Mouse (Mus musculus) liver, postnatal 0 days (tissue): ENCODE measurements at regions not wholly inside any gene's neighbourhood (a gene's known extent, or its start where the extent isn't known, plus 50 kb on each side); places are given as distances from the start of the nearest gene placed in this dataset.

Source experiments
- ATAC-seq: fragments of 200-750 bp; cut with Nextera tagmentation; 2 replicates; pipeline ENCODE4 v1.8.0; 2017; ENCODE audit warnings: mild to moderate bottlenecking, moderate library complexity
- DNase-seq: peaks from one replicate; pipeline ENCODE4 v3.0.0-alpha.2; 2016
- H3K27ac ChIP-seq: fragments of 300-500 bp; sonication (generic); 2 replicates; pipeline ENCODE4 v1.5.1; 2014; ENCODE audit warnings: antibody characterized with exemption, moderate library complexity, mild to moderate bottlenecking, low read depth
- H3K27me3 ChIP-seq: fragments of 300-500 bp; sonication (generic); 2 replicates; pipeline ENCODE4 v1.6.1; 2014; ENCODE audit warnings: low read length, control low read depth, mixed read lengths; ENCODE audit not compliant: insufficient read depth
- H3K36me3 ChIP-seq: fragments of 300-500 bp; sonication (generic); replicated peaks from 2 replicates; pipeline ENCODE4 v1.6.1; 2014; ENCODE audit warnings: mild to moderate bottlenecking, control low read depth, low read length, moderate library complexity, mixed read lengths; ENCODE audit not compliant: insufficient read depth
- H3K4me1 ChIP-seq: fragments of 300-500 bp; sonication (generic); 2 replicates; pipeline ENCODE4 v1.6.1; 2014; ENCODE audit warnings: antibody characterized with exemption, mild to moderate bottlenecking, control low read depth; ENCODE audit not compliant: insufficient read depth
- H3K4me2 ChIP-seq: fragments of 300-500 bp; sonication (generic); 2 replicates; pipeline ENCODE4 v1.6.1; 2014; ENCODE audit warnings: low read depth, mild to moderate bottlenecking, low read length, moderate library complexity, mixed read lengths
- H3K4me3 ChIP-seq: fragments of 300-500 bp; sonication (generic); 2 replicates; pipeline ENCODE4 v1.5.1; 2014; ENCODE audit warnings: low read depth, low read length
- H3K9ac ChIP-seq: fragments of 300-500 bp; sonication (generic); replicated peaks from 2 replicates; pipeline ENCODE4 v1.6.1; 2014; ENCODE audit warnings: mild to moderate bottlenecking, moderate library complexity
- H3K9me3 ChIP-seq: fragments of 300-500 bp; sonication (generic); 2 replicates; pipeline ENCODE4 v1.6.1; 2016; ENCODE audit warnings: mild to moderate bottlenecking, control low read depth, low read length, mixed read lengths
- CTCF ChIP-seq: sonication (generic); IDR thresholded peaks from 2 replicates; pipeline ENCODE4 v1.5.1; 2016; ENCODE audit warnings: antibody characterized with exemption, low read depth
- EP300 ChIP-seq: IDR thresholded peaks from 2 replicates; pipeline ENCODE4 v1.6.1; 2016; ENCODE audit warnings: antibody characterized with exemption, low read depth, mild to moderate bottlenecking
- WGBS: fragments of 180-500 bp; shearing (Covaris S2); extraction: QIAGEN DNeasy Blood & Tissue Kit; methylation state at CpG from one replicate; pipeline ENCODE4 v1.1.7; 2014; ENCODE audit not compliant: insufficient replicate concordance; 5-methylcytosine and 5-hydroxymethylcytosine counted together

GRCm38 (mm10) chr14:76854965-76855364 lies 181.6 kb upstream of the Ccdc122 start:
- no peak overlapping the region for H3K27ac ChIP-seq
- WGBS = 73% methylated on average over 11 of the region's 11 CpGs
- H3K27me3 ChIP-seq = no peaks in the 10 kb centered on the region
- H3K4me2 ChIP-seq = no peak overlapping the region
- no peaks in the 10 kb centered on the region for H3K9me3 ChIP-seq
- TF ChIP-seq EP300 = no peak
- TF ChIP-seq CTCF = no peak
- H3K9ac ChIP-seq = no peak overlapping the region
- no peaks in the 10 kb centered on the region for H3K36me3 ChIP-seq
- peaks cover 16% of the 10 kb centered on the region for H3K4me1 ChIP-seq
- H3K4me3 ChIP-seq = no peak overlapping the region
- ATAC-seq (no peak), DNase-seq (no peak)

DNA sequence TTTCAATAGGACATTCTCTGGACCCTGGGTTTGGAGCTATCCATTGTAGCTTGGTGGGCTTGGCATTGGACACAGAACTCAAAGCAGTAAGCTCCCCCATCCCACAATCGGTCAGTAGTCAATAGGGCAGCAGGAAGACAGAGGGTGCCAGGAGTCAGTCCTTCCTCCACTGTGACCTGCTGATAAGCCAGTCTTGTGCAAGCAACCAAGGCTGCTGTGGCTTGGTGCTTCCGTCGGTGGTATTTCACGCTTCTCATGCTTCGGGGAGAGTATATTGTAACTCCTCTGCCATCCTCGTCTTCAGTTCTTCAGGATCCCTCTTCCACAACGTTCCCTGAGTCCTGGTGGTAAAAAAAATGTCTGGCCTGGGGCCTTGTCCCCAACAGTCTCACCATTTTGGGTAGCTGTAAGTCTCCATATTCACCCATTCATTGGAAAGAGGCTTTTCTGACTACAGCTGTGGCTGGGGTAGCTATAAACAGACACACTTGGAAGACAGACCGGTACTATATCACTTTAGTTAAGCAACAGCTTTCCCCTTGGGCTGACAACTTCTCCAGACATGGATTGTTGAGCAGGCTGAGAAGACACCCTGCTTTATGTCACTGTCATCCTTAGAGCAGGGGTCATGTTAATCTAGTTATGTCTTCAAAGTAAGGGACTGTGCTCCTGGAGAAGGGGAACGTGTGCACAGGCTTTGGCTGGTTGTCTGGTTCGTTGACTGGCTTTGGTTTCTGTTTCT lies 184.9 kb upstream of the Ccdc122 start:
- no peaks in the 10 kb centered on the region for H3K9me3 ChIP-seq
- peak overlapping the region; percentile 44; the same call in 1 of the 2 replicates for H3K27ac ChIP-seq
- peak; percentile 38 for DNase-seq
- no peaks in the 10 kb centered on the region for H3K36me3 ChIP-seq
- 12% methylated on average over 10 of the region's 10 CpGs for WGBS
- H3K4me1 ChIP-seq = peaks cover 10% of the 10 kb centered on the region
- TF ChIP-seq CTCF (no peak), EP300 (no peak)
- no peak overlapping the region for H3K4me3 ChIP-seq
- peak; percentile 56 for ATAC-seq
- H3K4me2 ChIP-seq = peak overlapping the region; percentile 42
- no peaks in the 10 kb centered on the region for H3K27me3 ChIP-seq
- H3K9ac ChIP-seq = no peak overlapping the region

- Histone ChIP-seq H3K27me3 (no peaks in the 10 kb centered on the region), H3K4me3 (no peak overlapping the region), H3K4me2 (no peak overlapping the region), H3K36me3 (no peaks in the 10 kb centered on the region), H3K4me1 (peaks cover 8% of the 10 kb centered on the region), H3K27ac (no peak overlapping the region), H3K9me3 (no peaks in the 10 kb centered on the region), H3K9ac (no peak overlapping the region)
- TF ChIP-seq EP300 = no peak
- no peak for TF ChIP-seq CTCF
- no peak for DNase-seq
- no peak for ATAC-seq
- 77% methylated on average over 4 of the region's 4 CpGs for WGBS
Measured at GRCm38 (mm10) chr14:76850641-76851040, 185.9 kb upstream of the Ccdc122 start.

DNA sequence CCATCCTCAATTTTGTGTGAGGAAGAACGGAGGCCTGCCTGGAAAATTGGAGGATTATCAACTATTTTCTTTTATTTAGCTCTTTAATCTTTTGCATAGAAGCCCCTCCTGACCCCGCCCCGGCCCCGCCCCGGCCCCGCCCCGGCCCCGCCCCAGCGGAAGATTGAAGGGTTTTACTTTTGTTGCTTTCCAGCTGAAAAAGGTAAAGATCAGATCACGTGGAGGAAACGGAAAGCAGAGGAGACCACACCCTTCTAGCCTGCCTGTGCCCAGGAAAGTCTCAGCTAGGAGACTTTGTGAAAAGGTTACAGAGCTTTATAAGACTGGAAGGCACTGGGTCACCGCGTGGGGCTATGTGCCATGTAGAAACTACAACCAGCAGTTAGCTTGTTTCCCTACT lies 186.5 kb upstream of the Ccdc122 start:
- ATAC-seq = no peak
- no peaks in the 10 kb centered on the region for H3K27me3 ChIP-seq
- no peaks in the 10 kb centered on the region for H3K9me3 ChIP-seq
- 43% methylated on average over 13 of the region's 13 CpGs for WGBS
- H3K27ac ChIP-seq = no peak overlapping the region
- H3K36me3 ChIP-seq = no peaks in the 10 kb centered on the region
- H3K4me2 ChIP-seq = no peak overlapping the region
- no peak for TF ChIP-seq EP300
- TF ChIP-seq CTCF = no peak
- H3K4me3 ChIP-seq = no peak overlapping the region
- no peak overlapping the region for H3K9ac ChIP-seq
- no peak for DNase-seq
- H3K4me1 ChIP-seq = peaks cover 8% of the 10 kb centered on the region

DNA sequence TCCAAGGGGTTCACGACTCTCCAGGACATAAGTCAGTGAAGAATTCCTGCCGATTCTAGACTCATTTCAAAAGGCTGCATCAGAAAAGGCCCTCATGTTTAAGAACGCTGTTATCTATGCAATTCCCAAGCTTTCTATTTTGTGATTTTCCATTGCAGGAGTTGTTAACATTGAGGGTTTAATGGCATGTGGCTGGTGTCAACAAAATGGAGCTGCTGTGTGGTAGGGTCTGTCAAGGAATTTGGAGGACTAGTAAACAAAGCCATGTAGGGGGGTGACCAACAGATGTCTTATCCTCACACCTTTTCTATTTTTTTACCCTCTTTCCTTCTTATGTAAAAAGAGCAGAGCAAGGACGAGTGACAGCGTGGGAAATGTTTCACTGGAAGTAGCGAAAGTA lies 186.9 kb upstream of the Ccdc122 start:
- no peaks in the 10 kb centered on the region for H3K36me3 ChIP-seq
- H3K9me3 ChIP-seq = no peaks in the 10 kb centered on the region
- no peaks in the 10 kb centered on the region for H3K27me3 ChIP-seq
- no peak for DNase-seq
- H3K4me2 ChIP-seq = no peak overlapping the region
- no peak overlapping the region for H3K4me3 ChIP-seq
- 74% methylated on average over 6 of the region's 6 CpGs for WGBS
- no peak overlapping the region for H3K9ac ChIP-seq
- no peak overlapping the region for H3K27ac ChIP-seq
- no peak for ATAC-seq
- peaks cover 8% of the 10 kb centered on the region for H3K4me1 ChIP-seq
- TF ChIP-seq EP300 = no peak

DNA sequence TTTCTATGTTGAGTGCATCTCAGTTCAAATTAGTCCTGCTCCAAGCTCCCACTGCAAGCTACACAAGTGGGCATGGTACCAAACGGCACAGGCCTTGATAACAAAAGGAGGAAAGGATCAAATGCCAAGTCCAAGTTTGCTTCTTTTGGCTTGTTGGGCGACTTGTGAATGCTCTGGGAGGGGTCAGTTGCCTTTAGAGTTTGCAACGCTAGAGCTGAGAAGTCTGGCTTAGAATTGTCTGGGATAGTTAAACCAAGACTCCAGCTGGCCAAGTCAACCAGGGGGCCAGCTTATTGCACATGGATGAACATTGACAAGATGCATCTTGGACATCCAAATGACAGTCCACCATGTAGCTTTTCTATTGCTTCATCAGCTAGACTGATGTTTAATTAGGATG lies 187.5 kb upstream of the Ccdc122 start:
- Histone ChIP-seq H3K4me3 (no peak overlapping the region), H3K9me3 (no peaks in the 10 kb centered on the region), H3K27ac (no peak overlapping the region), H3K4me1 (peaks cover 8% of the 10 kb centered on the region), H3K27me3 (no peaks in the 10 kb centered on the region), H3K9ac (no peak overlapping the region), H3K4me2 (no peak overlapping the region), H3K36me3 (no peaks in the 10 kb centered on the region)
- 74% methylated on average over 3 of the region's 3 CpGs for WGBS
- DNase-seq (no peak), ATAC-seq (no peak)
- TF ChIP-seq EP300 = no peak
- no peak for TF ChIP-seq CTCF

DNA sequence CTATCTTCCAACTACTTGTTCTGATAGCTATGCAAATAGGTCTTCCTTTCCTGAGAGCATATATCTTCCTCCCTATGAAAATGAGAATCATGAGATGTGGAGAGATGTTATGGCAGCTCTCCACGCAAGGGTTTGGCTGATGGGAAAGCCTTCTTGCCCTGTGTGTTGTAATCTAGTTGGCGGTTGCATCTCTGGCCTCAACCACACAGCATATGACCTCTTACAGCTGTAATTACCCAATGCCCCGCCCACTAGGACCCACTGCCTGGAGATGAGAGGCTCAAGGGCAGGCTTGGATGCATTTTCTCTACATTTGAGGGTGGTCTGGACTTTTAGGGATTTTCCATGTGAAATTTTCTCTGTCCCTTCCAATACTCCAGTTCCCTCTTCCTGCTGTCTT lies 190.9 kb upstream of the Ccdc122 start:
- TF ChIP-seq EP300 (no peak), CTCF (no peak)
- Histone ChIP-seq H3K9me3 (no peaks in the 10 kb centered on the region), H3K36me3 (no peaks in the 10 kb centered on the region), H3K4me3 (no peak overlapping the region), H3K27me3 (no peaks in the 10 kb centered on the region), H3K9ac (no peak overlapping the region), H3K27ac (no peak overlapping the region), H3K4me1 (no peaks in the 10 kb centered on the region; the same call in 1 of the 2 replicates), H3K4me2 (no peak overlapping the region)
- WGBS = 38% methylated on average over 3 of the region's 3 CpGs
- no peak for ATAC-seq
- DNase-seq = no peak
